Mouse (Mus musculus): ENCODE results near the gene Nrcam.

DNA sequence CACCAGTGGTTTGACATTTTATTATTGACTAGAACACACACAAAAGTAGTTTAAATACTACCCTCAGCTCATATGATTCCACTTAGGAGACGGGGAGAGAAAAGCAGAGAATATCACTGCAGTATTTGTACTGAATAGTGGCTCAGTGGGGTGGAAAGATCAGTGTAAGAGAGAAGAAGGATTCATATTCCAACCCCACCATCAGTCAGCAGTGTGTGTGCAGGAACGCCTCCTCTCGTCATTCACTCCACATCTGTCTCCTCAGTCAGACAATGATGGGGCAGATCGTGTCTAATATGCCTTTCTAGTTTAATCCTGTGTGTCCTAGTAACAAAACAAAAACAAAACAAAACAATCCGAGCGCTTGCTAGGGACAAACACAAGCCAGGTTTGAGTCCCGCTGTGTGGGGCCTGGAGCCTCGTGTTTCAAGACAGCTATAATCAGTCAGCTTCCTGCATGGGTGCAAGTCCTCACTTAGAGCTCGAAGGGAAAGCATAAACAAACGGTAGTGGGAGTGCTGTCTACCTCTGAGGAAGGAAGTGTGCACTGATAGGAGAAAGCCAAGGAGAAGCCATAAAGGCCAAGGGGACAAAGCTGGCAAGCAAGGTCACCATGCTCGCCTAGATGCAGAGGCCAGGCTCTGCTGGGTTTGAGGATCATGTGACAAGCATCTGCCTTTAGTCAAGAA, 273.7 kb downstream of the Nrcam start:
- TF ChIP-seq CTCF (IDR thresholded peaks at IDR 0.05; ENCODE audit: low read depth): no peak
- no peak for TF ChIP-seq EP300 (IDR thresholded peaks at IDR 0.05; ENCODE audit: low read depth)

All from liver, embryonic 14.5 days (tissue).